Mouse (Mus musculus): ENCODE measurements around the gene Pbx1. TPM values are rescaled to one million over a fixed set of nuclear protein-coding genes. Genes with fewer than 3 reads are reported as not detected.

Pbx1 gene
- polyA plus RNA-seq, 1 experiment from 2014 or later = 31.4 TPM

DNA sequence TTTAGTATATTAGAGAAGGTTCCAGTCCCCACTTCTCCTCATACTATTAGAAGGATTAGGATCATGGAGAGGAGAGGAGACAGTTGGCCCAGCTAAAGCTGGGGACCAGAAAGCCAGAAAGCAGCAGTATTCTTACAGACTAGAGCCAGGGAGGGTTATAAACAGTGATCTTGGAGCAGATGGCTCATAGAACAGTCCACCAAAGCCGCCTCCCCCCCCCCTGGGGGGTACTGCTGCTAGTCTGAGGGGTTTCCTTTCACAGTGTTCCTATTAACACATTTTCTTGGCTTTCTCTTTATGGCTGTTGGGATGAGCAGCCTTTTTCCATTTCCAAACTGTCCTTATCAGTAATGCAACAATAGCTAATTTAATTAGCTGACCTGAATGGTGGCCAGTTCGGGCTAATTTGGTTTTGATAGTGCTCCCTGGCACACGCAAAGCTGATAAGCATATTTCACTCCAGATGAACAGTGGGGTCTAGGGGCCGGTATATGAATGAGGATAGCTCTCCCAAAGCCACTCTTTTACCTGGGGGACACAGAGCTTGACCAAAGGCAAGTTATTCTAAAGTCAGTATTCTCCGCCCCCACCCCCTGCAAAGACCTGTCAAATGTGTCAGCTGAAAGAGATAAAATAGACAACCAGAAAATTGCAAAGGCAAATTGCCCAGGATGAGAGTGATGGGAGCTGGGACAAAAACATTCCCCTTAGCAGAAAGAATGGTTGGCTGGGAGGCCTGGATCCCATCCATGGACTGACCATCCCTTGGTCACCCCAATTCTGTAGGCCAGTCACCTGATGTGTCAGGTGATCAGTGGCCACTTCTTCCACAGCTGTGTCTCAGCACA is 307.2 kb downstream of the Pbx1 start:
- H3K4me1 ChIP-seq = peaks cover 11% of the 10 kb centered on the region
- no peaks in the 10 kb centered on the region for H3K9me3 ChIP-seq (replicated peaks)
- no peaks in the 10 kb centered on the region for H3K36me3 ChIP-seq
- 43% methylated on average over 5 of the region's 5 CpGs for WGBS
- no peak overlapping the region for H3K9ac ChIP-seq (replicated peaks)
- H3K27ac ChIP-seq (replicated peaks) = no peak overlapping the region
- no peaks in the 10 kb centered on the region for H3K27me3 ChIP-seq (replicated peaks)
- no peak overlapping the region for H3K4me3 ChIP-seq (replicated peaks)
- no peak for ATAC-seq (ENCODE audit: low FRiP score)
- no peak overlapping the region for H3K4me2 ChIP-seq

DNA sequence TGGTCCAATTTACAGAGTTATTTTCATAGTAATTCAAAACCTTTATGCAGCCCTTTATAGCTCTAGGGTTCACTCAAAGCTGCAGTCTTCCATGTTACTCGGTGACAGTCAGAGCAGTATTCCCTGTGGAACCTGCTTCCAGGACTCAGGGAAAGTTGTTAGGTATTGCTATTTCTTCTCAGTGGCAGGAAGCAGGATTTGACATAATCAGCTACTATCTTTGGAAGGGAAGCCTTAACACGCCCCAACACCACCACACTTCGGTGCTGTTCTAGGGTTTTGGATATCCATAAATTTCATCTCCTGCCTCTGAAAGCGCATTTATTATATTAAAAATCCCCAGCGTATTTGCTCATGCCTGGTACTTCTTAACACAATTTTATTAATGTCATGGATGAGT is 314.0 kb downstream of the Pbx1 start:
- Histone ChIP-seq H3K27ac (replicated peaks) (no peak overlapping the region), H3K4me3 (replicated peaks) (no peak overlapping the region), H3K27me3 (replicated peaks) (no peaks in the 10 kb centered on the region), H3K9me3 (replicated peaks) (no peaks in the 10 kb centered on the region), H3K9ac (replicated peaks) (no peak overlapping the region), H3K4me1 (no peaks in the 10 kb centered on the region), H3K36me3 (no peaks in the 10 kb centered on the region), H3K4me2 (no peak overlapping the region)
- WGBS = 88% methylated on average over 5 of the region's 5 CpGs
- ATAC-seq (ENCODE audit: low FRiP score) = no peak

DNA sequence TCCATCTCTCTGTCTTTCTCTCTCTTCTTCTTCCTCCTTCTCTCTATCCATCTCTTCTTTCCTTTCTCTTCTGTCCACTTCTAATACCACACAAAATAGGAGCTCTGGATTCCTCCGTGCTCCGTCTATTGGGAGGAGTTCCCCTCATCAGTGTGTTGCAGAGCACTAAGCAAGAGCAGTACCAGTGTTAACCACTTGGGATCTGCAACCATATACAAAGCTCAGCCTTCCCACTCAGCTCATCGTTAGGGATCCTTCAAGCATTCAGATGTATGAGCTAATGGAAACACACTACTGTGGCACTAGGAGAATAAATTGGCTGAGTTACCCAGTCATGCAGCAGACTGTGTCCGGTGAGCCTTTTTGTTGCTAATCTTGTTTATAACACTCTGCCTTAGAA is 314.7 kb downstream of the Pbx1 start:
- H3K9me3 ChIP-seq (replicated peaks) = no peaks in the 10 kb centered on the region
- no peak overlapping the region for H3K4me3 ChIP-seq (replicated peaks)
- WGBS = 70% methylated on average over 4 of the region's 4 CpGs
- H3K36me3 ChIP-seq = no peaks in the 10 kb centered on the region
- H3K9ac ChIP-seq (replicated peaks) = no peak overlapping the region
- ATAC-seq (ENCODE audit: low FRiP score) = no peak
- no peak overlapping the region for H3K27ac ChIP-seq (replicated peaks)
- H3K27me3 ChIP-seq (replicated peaks) = no peaks in the 10 kb centered on the region
- H3K4me1 ChIP-seq = no peaks in the 10 kb centered on the region
- H3K4me2 ChIP-seq = no peak overlapping the region

GRCm38 (mm10) chr1:168109797-168110196 is 322.3 kb downstream of the Pbx1 start:
- Histone ChIP-seq H3K9ac (replicated peaks) (no peak overlapping the region), H3K36me3 (no peaks in the 10 kb centered on the region), H3K4me3 (replicated peaks) (no peak overlapping the region), H3K9me3 (replicated peaks) (no peaks in the 10 kb centered on the region), H3K4me1 (no peaks in the 10 kb centered on the region), H3K27me3 (replicated peaks) (no peaks in the 10 kb centered on the region), H3K4me2 (no peak overlapping the region), H3K27ac (replicated peaks) (no peak overlapping the region)
- no peak for ATAC-seq (ENCODE audit: low FRiP score)
- WGBS = 89% methylated on average over 8 of the region's 8 CpGs

DNA sequence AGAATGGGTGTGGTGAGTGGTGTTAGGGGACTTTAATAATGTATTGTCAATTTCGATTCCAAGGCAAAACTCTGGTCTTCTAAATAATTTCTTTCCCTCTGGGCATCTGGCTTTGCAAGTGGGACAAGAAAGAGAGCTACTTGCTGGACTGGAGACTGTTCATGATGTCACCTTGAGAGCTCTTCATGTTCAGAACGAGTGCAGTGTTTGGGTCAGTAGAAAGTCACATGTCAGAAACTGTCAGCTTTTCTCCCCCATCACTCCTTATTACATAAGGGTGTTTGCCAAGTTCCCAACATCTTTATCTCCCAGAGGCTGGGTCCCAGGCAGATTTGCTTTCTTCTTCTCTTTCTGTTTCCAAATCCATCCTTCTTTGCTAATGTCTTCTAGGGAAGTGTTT is 328.2 kb downstream of the Pbx1 start:
- H3K36me3 ChIP-seq = no peaks in the 10 kb centered on the region
- no peaks in the 10 kb centered on the region for H3K9me3 ChIP-seq (replicated peaks)
- no peaks in the 10 kb centered on the region for H3K4me1 ChIP-seq
- H3K27me3 ChIP-seq (replicated peaks) = no peaks in the 10 kb centered on the region
- no peak overlapping the region for H3K9ac ChIP-seq (replicated peaks)
- H3K4me3 ChIP-seq (replicated peaks) = no peak overlapping the region
- no peak overlapping the region for H3K27ac ChIP-seq (replicated peaks)
- WGBS = 71% methylated on average over 2 of the region's 2 CpGs
- ATAC-seq (ENCODE audit: low FRiP score) = no peak
- no peak overlapping the region for H3K4me2 ChIP-seq

GRCm38 (mm10) chr1:168101514-168101913 is 330.6 kb downstream of the Pbx1 start:
- WGBS = 70% methylated on average over 3 of the region's 3 CpGs
- H3K4me1 ChIP-seq = no peaks in the 10 kb centered on the region
- ATAC-seq (ENCODE audit: low FRiP score) = no peak
- no peaks in the 10 kb centered on the region for H3K36me3 ChIP-seq
- no peak overlapping the region for H3K4me2 ChIP-seq
- no peak overlapping the region for H3K9ac ChIP-seq (replicated peaks)
- no peaks in the 10 kb centered on the region for H3K27me3 ChIP-seq (replicated peaks)
- H3K27ac ChIP-seq (replicated peaks) = no peak overlapping the region
- no peaks in the 10 kb centered on the region for H3K9me3 ChIP-seq (replicated peaks)
- no peak overlapping the region for H3K4me3 ChIP-seq (replicated peaks)

- H3K27me3 ChIP-seq (replicated peaks) = no peaks in the 10 kb centered on the region
- H3K9ac ChIP-seq (replicated peaks) = no peak overlapping the region
- H3K36me3 ChIP-seq = no peaks in the 10 kb centered on the region
- H3K9me3 ChIP-seq (replicated peaks) = no peaks in the 10 kb centered on the region
- H3K4me1 ChIP-seq = no peaks in the 10 kb centered on the region
- no peak overlapping the region for H3K4me2 ChIP-seq
- H3K27ac ChIP-seq (replicated peaks) = no peak overlapping the region
- ATAC-seq (ENCODE audit: low FRiP score) = no peak
- WGBS = 99% methylated on average over 2 of the region's 2 CpGs
- no peak overlapping the region for H3K4me3 ChIP-seq (replicated peaks)
Measured at GRCm38 (mm10) chr1:168098806-168099205, 333.3 kb downstream of the Pbx1 start.

GRCm38 (mm10) chr1:168094671-168095070 is 337.4 kb downstream of the Pbx1 start:
- no peak overlapping the region for H3K4me3 ChIP-seq (replicated peaks)
- 0 out of 2 replicates have a peak, but pooled peaks cover 8% of the 10 kb centered on the region for H3K4me1 ChIP-seq
- no peak for ATAC-seq (ENCODE audit: low FRiP score)
- no peak overlapping the region for H3K27ac ChIP-seq (replicated peaks)
- no peaks in the 10 kb centered on the region for H3K27me3 ChIP-seq (replicated peaks)
- WGBS = 34% methylated on average over 4 of the region's 4 CpGs
- no peak overlapping the region for H3K9ac ChIP-seq (replicated peaks)
- no peak overlapping the region for H3K4me2 ChIP-seq
- no peaks in the 10 kb centered on the region for H3K9me3 ChIP-seq (replicated peaks)
- no peaks in the 10 kb centered on the region for H3K36me3 ChIP-seq

DNA sequence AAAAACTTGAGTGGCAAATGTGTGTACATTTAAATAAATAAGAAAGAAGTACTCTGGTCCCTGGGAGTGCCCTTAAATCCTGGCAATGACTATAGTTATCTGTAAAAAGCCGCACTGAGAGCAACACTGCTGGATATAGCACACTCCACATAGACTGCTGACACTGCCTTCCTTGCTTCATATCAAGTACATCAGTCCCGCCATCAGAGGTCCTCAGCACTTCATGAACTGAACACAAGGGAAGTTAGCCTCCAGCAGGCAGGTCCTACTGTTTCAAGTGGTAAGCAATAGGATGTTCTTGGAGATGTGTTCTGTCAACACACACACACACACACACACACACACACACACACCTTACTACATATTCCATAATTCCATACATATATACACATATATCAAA is 339.0 kb downstream of the Pbx1 start:
- Histone ChIP-seq H3K36me3 (no peaks in the 10 kb centered on the region), H3K4me2 (no peak overlapping the region), H3K4me3 (replicated peaks) (no peak overlapping the region), H3K27ac (replicated peaks) (no peak overlapping the region), H3K9ac (replicated peaks) (no peak overlapping the region), H3K27me3 (replicated peaks) (no peaks in the 10 kb centered on the region), H3K9me3 (replicated peaks) (no peaks in the 10 kb centered on the region), H3K4me1 (0 out of 2 replicates have a peak, but pooled peaks cover 10% of the 10 kb centered on the region)
- WGBS = 80% methylated on average over 2 of the region's 2 CpGs
- 0 out of 2 replicates have a peak, but pooled peaks have one; percentile 69 for ATAC-seq (ENCODE audit: low FRiP score)

DNA sequence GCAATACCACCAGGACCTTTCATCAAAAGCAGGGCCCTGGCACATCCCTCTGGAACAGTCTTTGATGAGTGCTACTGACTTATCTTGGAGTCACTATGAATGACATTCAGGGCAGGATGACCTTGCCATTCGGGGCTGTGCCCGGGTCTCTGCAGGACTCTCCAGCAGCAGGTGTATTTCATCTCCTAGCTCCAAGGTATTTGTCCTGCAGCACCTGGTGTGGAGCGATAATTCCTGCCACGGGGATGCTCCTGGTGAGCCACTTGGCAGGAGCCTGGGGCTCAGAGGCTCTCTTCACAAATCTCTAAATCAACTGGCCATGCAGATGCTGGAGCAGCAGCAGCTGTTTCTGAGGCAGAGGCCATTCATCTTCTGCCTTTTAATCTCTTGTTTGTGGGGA is 340.4 kb downstream of the Pbx1 start:
- no peaks in the 10 kb centered on the region for H3K36me3 ChIP-seq
- peak; percentile 32; the same call in 1 of the 2 replicates for ATAC-seq (ENCODE audit: low FRiP score)
- WGBS = 45% methylated on average over 4 of the region's 4 CpGs
- 0 out of 2 replicates have a peak, but pooled peaks cover 10% of the 10 kb centered on the region for H3K4me1 ChIP-seq
- H3K27ac ChIP-seq (replicated peaks) = no peak overlapping the region
- no peak overlapping the region for H3K4me3 ChIP-seq (replicated peaks)
- no peaks in the 10 kb centered on the region for H3K9me3 ChIP-seq (replicated peaks)
- no peaks in the 10 kb centered on the region for H3K27me3 ChIP-seq (replicated peaks)
- no peak overlapping the region for H3K9ac ChIP-seq (replicated peaks)
- no peak overlapping the region for H3K4me2 ChIP-seq

- Histone ChIP-seq H3K4me2 (no peak overlapping the region), H3K36me3 (no peaks in the 10 kb centered on the region), H3K4me1 (0 out of 2 replicates have a peak, but pooled peaks cover 10% of the 10 kb centered on the region), H3K9ac (replicated peaks) (no peak overlapping the region), H3K9me3 (replicated peaks) (no peaks in the 10 kb centered on the region), H3K27ac (replicated peaks) (no peak overlapping the region), H3K27me3 (replicated peaks) (no peaks in the 10 kb centered on the region), H3K4me3 (replicated peaks) (no peak overlapping the region)
- WGBS = 73% methylated on average over 7 of the region's 7 CpGs
- no peak for ATAC-seq (ENCODE audit: low FRiP score)
Measured at GRCm38 (mm10) chr1:168088680-168089079, 343.4 kb downstream of the Pbx1 start.

- WGBS = 89% methylated on average over 6 of the region's 6 CpGs
- no peaks in the 10 kb centered on the region for H3K27me3 ChIP-seq (replicated peaks)
- no peak overlapping the region for H3K4me2 ChIP-seq
Measured at GRCm38 (mm10) chr1:168079394-168079767, 352.7 kb downstream of the Pbx1 start.

More at GRCm38 (mm10) chr1:168079394-168079767, 352.7 kb downstream of the Pbx1 start:
- Histone ChIP-seq H3K36me3 (no peaks in the 10 kb centered on the region), H3K4me3 (replicated peaks) (no peak overlapping the region), H3K27ac (replicated peaks) (no peak overlapping the region), H3K4me1 (no peaks in the 10 kb centered on the region), H3K9ac (replicated peaks) (no peak overlapping the region), H3K9me3 (replicated peaks) (no peaks in the 10 kb centered on the region)
- ATAC-seq (ENCODE audit: low FRiP score) = no peak

All from neural tube, embryonic 15.5 days (tissue).